In the genomic region with DNA sequence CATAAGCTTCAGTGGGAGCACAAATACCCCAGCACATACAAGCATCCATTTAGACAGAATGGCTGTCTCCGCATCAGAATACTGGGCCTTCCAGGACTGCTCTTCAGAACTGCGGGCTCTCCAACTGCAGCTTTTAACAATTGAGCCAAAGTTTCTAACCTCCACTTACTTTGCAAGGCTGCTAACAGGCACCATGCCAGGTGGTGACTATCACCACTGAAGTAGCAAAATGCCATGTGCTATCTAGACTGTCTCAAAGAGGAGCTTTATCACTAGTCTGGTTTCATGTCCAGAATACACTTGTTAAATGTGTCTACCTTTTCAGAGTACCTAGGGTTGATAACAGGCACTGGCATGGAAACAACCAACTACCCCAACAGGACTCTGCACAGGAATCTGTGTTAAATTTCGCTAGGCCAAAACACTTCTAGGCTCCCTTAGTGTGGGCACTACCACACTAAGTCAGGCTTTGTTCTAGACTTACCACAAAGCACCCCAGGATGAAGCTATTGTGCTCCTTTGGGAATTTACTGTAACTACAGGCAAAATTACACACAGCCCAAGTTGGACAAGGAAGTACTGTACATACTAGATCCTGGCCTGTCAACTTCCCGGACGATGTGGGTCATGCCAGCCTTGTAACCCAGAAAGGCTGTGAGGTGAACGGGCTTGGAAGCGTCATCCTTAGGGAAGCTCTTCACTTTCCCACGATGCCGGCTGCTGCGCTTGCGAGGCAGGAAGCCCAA, we compare ENCODE assay signal across 8 mouse cellular contexts. TPM values are rescaled to one million over a fixed set of nuclear protein-coding genes. Genes with fewer than 3 reads are reported as not detected.
A peak's percentile ranks its signal among the peaks of the same experiment; 100 is the strongest.
DNase-seq lines count a peak whose midpoint lies in the region; ATAC-seq and TF ChIP-seq lines count a peak whose summit lies in the region.

No protein-coding gene starts in this region.

- no peak for ATAC-seq in embryonic facial prominence, embryonic 15.5 days (ENCODE audit: insufficient number of reproducible peaks, low FRiP score, low TSS enrichment, low read depth)
- no peak for ATAC-seq in liver, embryonic 11.5 days (replicated peaks; ENCODE audit: low FRiP score)
- no peak for ATAC-seq in granulocyte monocyte progenitor cell, adult 5-6 weeks (replicated peaks; ENCODE audit: poor library complexity, severe bottlenecking)

- peak overlapping the region; percentile 86 for H3ac ChIP-seq in C2C12 (ENCODE audit: control insufficient read depth, insufficient read length, low read depth)

- no peaks in the 10 kb centered on the region for H3K9me3 ChIP-seq in embryonic facial prominence, embryonic 15.5 days (replicated peaks)
- H3K9me3 ChIP-seq in liver, embryonic 11.5 days (ENCODE audit: control insufficient read depth, low read length) = peaks cover 4% of the 10 kb centered on the region

- H3K27me3 ChIP-seq in C2C12 (ENCODE audit: control insufficient read depth, insufficient read depth, insufficient read length) = no peaks in the 10 kb centered on the region
- H3K27me3 ChIP-seq in embryonic facial prominence, embryonic 15.5 days = no peaks in the 10 kb centered on the region
- H3K27me3 ChIP-seq in liver, embryonic 11.5 days (replicated peaks; ENCODE audit: control insufficient read depth, insufficient read depth, low read length) = no peaks in the 10 kb centered on the region

- H3K4me1 ChIP-seq in embryonic facial prominence, embryonic 15.5 days = peaks cover 28% of the 10 kb centered on the region
- peaks cover 24% of the 10 kb centered on the region for H3K4me1 ChIP-seq in liver, embryonic 11.5 days (replicated peaks; ENCODE audit: control insufficient read depth, insufficient read depth, low read length)

- DNase-seq in cerebellum, adult 9-10 months = peak; percentile 67
- no peak for DNase-seq in cerebellum, adult 8-10 months
- no peak for DNase-seq in liver, embryonic 11.5 days (ENCODE audit: low spot score)
- peak; percentile 62 for DNase-seq in testis, postnatal 14 days (ENCODE audit: low spot score)
- no peak for DNase-seq in frontal cortex, adult 2 months (ENCODE audit: extremely low spot score in 1 of 2, low spot score in 1 of 2)

- H3K9ac ChIP-seq in embryonic facial prominence, embryonic 15.5 days = peak overlapping the region; percentile 91
- peak overlapping the region; percentile 99 for H3K9ac ChIP-seq in liver, embryonic 11.5 days (ENCODE audit: low read depth, low read length)

- peak overlapping the region; percentile 100 for H3K4me3 ChIP-seq in C2C12 (ENCODE audit: insufficient read depth, poor library complexity, severe bottlenecking)
- H3K4me3 ChIP-seq in embryonic facial prominence, embryonic 15.5 days (replicated peaks) = peak overlapping the region; percentile 67
- peak overlapping the region; percentile 85 for H3K4me3 ChIP-seq in liver, embryonic 11.5 days (ENCODE audit: low read depth, low read length)

- H3K79me2 ChIP-seq in C2C12 (ENCODE audit: control insufficient read depth, insufficient read depth) = peaks cover 55% of the 10 kb centered on the region

- TF ChIP-seq CTCF in C2C12 (IDR thresholded peaks at IDR 0.05; ENCODE audit: control insufficient read depth, insufficient read depth, insufficient read length) = no peak

- peak overlapping the region; percentile 63 for H3K4me2 ChIP-seq in embryonic facial prominence, embryonic 15.5 days (replicated peaks)
- H3K4me2 ChIP-seq in liver, embryonic 11.5 days = peak overlapping the region; percentile 96

- H3K36me3 ChIP-seq in C2C12 (ENCODE audit: control insufficient read depth, insufficient read depth) = peaks cover 57% of the 10 kb centered on the region
- H3K36me3 ChIP-seq in embryonic facial prominence, embryonic 15.5 days = peaks cover 51% of the 10 kb centered on the region
- peaks cover 51% of the 10 kb centered on the region for H3K36me3 ChIP-seq in liver, embryonic 11.5 days (ENCODE audit: control insufficient read depth, insufficient read depth, low read length)

- peaks cover 46% of the 10 kb centered on the region for H3K79me3 ChIP-seq in C2C12 (ENCODE audit: low read depth)

- H3K27ac ChIP-seq in embryonic facial prominence, embryonic 15.5 days (replicated peaks) = peak overlapping the region; percentile 97
- H3K27ac ChIP-seq in liver, embryonic 11.5 days (ENCODE audit: low read depth, low read length) = peak overlapping the region; percentile 99

- 5% methylated on average over 11 of the region's 11 CpGs for WGBS in embryonic facial prominence, embryonic 15.5 days
- WGBS in liver, embryonic 11.5 days = 1% methylated on average over 11 of the region's 11 CpGs

TF ChIP-seq in C2C12, 6 proteins besides CTCF, POLR2A, EP300 and RAD21:
- TF ChIP-seq MAX (IDR thresholded peaks at IDR 0.05) (peak; percentile 78), MYOD1 (IDR thresholded peaks at IDR 0.05; ENCODE audit: control insufficient read depth, insufficient read length, low read depth) (no peak), CEBPB (IDR thresholded peaks at IDR 0.05; ENCODE audit: low read depth) (no peak), MYOG (IDR thresholded peaks at IDR 0.05; ENCODE audit: control insufficient read depth, extremely low read depth, insufficient read length) (no peak), USF1 (IDR thresholded peaks at IDR 0.05; ENCODE audit: low read depth) (no peak), FOSL1 (IDR thresholded peaks at IDR 0.05; ENCODE audit: insufficient read depth, low read length, poor library complexity, severe bottlenecking) (no peak)

RNA-seq across cellular contexts. Expression of gene Syngr1, which starts 9.2 kb away (rescaled TPM):
- 7.9 TPM for polyA plus RNA-seq in C2C12 (2012; fragmentation: generic; extraction: Trizol)
- polyA plus RNA-seq in embryonic facial prominence, embryonic 15.5 days (2015; fragmentation: Nextera tagmentation; extraction: Ambion mirVana) = 13.5 and 13.7 TPM in 2 replicates
- polyA plus RNA-seq in liver, embryonic 11.5 days (2014; fragmentation: Nextera tagmentation; extraction: Ambion mirVana) = 32.2 and 38.6 TPM in 2 replicates
- 288 and 302 TPM in 2 replicates for polyA plus RNA-seq in frontal cortex, adult 2 months (2012; rRNA removed)
- 1.5 and 1.6 TPM in 2 replicates for total RNA-seq in granulocyte monocyte progenitor cell, adult 5-6 weeks (2014; fragmentation: Nextera tagmentation)
- total RNA-seq in granulocyte monocyte progenitor cell, adult 5-6 weeks (2017) = 1.6 and 4.0 TPM in 2 replicates

RNA-seq across cellular contexts. Expression of gene Rpl3, which starts 9.7 kb away (rescaled TPM):
- 1,181 TPM for polyA plus RNA-seq in C2C12 (2012; fragmentation: generic; extraction: Trizol)
- polyA plus RNA-seq in embryonic facial prominence, embryonic 15.5 days (2015; fragmentation: Nextera tagmentation; extraction: Ambion mirVana) = 1,004 and 1,072 TPM in 2 replicates
- 1,449 and 1,469 TPM in 2 replicates for polyA plus RNA-seq in liver, embryonic 11.5 days (2014; fragmentation: Nextera tagmentation; extraction: Ambion mirVana)
- 629 and 778 TPM in 2 replicates for polyA plus RNA-seq in frontal cortex, adult 2 months (2012; rRNA removed)
- total RNA-seq in granulocyte monocyte progenitor cell, adult 5-6 weeks (2014; fragmentation: Nextera tagmentation) = 2,307 and 2,508 TPM in 2 replicates
- 3,100 and 3,113 TPM in 2 replicates for total RNA-seq in granulocyte monocyte progenitor cell, adult 5-6 weeks (2017)

RNA-seq across cellular contexts. Expression of gene Tab1, which starts 51.0 kb away (rescaled TPM):
- polyA plus RNA-seq in C2C12 (2012; fragmentation: generic; extraction: Trizol) = 30.2 TPM
- 38.2 and 38.7 TPM in 2 replicates for polyA plus RNA-seq in embryonic facial prominence, embryonic 15.5 days (2015; fragmentation: Nextera tagmentation; extraction: Ambion mirVana)
- polyA plus RNA-seq in liver, embryonic 11.5 days (2014; fragmentation: Nextera tagmentation; extraction: Ambion mirVana) = 25.9 and 28.7 TPM in 2 replicates
- 37.9 and 41.4 TPM in 2 replicates for polyA plus RNA-seq in frontal cortex, adult 2 months (2012; rRNA removed)
- 15.0 and 22.3 TPM in 2 replicates for total RNA-seq in granulocyte monocyte progenitor cell, adult 5-6 weeks (2014; fragmentation: Nextera tagmentation)
- total RNA-seq in granulocyte monocyte progenitor cell, adult 5-6 weeks (2017) = 13.0 and 21.3 TPM in 2 replicates

Comparison
In these comparisons a context has a peak if more than half of its experiments do, and no peak if none do; other contexts are left out.
1. DNase-seq: peak in cerebellum, adult 9-10 months (single experiment) and testis, postnatal 14 days (single experiment); none in cerebellum, adult 8-10 months (single experiment), liver, embryonic 11.5 days (single experiment) and frontal cortex, adult 2 months (0 of 2).
2. Peak in every context shown above with its lines, with median percentiles within 50 percentile points of each other: H3K4me3 ChIP-seq.